Mouse (Mus musculus): ENCODE results near the gene Ctcfl. TPM values are rescaled to one million over a fixed set of nuclear protein-coding genes. Genes with fewer than 3 reads are reported as not detected.

The Ctcfl gene
- total and polyA plus RNA-seq, 3 experiments = 0.08 to 0.11 TPM; not detected in 1

GRCm38 (mm10) chr2:173083106-173083505 lies 36.2 kb downstream of the Ctcfl start:
- H3K27ac ChIP-seq = no peak overlapping the region
- WGBS = 80% methylated on average over 9 of the region's 9 CpGs
- intact Hi-C loops (cut with DNase I) = loop anchor here (10.0 kb wide), 1 partner anchor 608 kb away; the partner anchor contains the start of gene Fam209

GRCm38 (mm10) chr2:173082706-173083105 lies 36.6 kb downstream of the Ctcfl start:
- DNase-seq = no peak
- Histone ChIP-seq H3K9ac (ENCODE audit: low read depth, low read length) (no peak overlapping the region), H3K27ac (no peak overlapping the region), H3K27me3 (ENCODE audit: control insufficient read depth, insufficient read depth, low read length) (no peaks in the 10 kb centered on the region), H3K79me2 (replicated peaks; ENCODE audit: control insufficient read depth, insufficient read depth, low read length) (no peaks in the 10 kb centered on the region), H3K4me3 (no peak overlapping the region), H3K4me1 (ENCODE audit: control insufficient read depth, insufficient read depth, low read length) (peaks cover 3% of the 10 kb centered on the region; the same call in 1 of the 2 replicates), H3K36me3 (ENCODE audit: control insufficient read depth, insufficient read depth, low read length) (no peaks in the 10 kb centered on the region)
- no peak for TF ChIP-seq CTCF (IDR thresholded peaks at IDR 0.05)
- TF ChIP-seq EP300 (IDR thresholded peaks at IDR 0.05; ENCODE audit: insufficient read depth, low read depth, low read length) = no peak
- no peak for TF ChIP-seq POLR2A (IDR thresholded peaks at IDR 0.05; ENCODE audit: insufficient read depth, low read depth, low read length)
- 85% methylated on average over 3 of the region's 3 CpGs for WGBS
- intact Hi-C loops (cut with DNase I) = loop anchor here (10.0 kb wide), 1 partner anchor 608 kb away; the partner anchor contains the start of gene Fam209

More at GRCm38 (mm10) chr2:173083106-173083505, 36.2 kb downstream of the Ctcfl start:
- Histone ChIP-seq H3K9ac (ENCODE audit: low read depth, low read length) (no peak overlapping the region), H3K27me3 (ENCODE audit: control insufficient read depth, insufficient read depth, low read length) (no peaks in the 10 kb centered on the region), H3K4me1 (ENCODE audit: control insufficient read depth, insufficient read depth, low read length) (peaks cover 3% of the 10 kb centered on the region; the same call in 1 of the 2 replicates), H3K36me3 (ENCODE audit: control insufficient read depth, insufficient read depth, low read length) (no peaks in the 10 kb centered on the region), H3K79me2 (replicated peaks; ENCODE audit: control insufficient read depth, insufficient read depth, low read length) (no peaks in the 10 kb centered on the region), H3K4me3 (no peak overlapping the region)
- no peak for DNase-seq
- TF ChIP-seq POLR2A (IDR thresholded peaks at IDR 0.05; ENCODE audit: insufficient read depth, low read depth, low read length) (no peak), EP300 (IDR thresholded peaks at IDR 0.05; ENCODE audit: insufficient read depth, low read depth, low read length) (no peak), CTCF (IDR thresholded peaks at IDR 0.05) (no peak)

DNA sequence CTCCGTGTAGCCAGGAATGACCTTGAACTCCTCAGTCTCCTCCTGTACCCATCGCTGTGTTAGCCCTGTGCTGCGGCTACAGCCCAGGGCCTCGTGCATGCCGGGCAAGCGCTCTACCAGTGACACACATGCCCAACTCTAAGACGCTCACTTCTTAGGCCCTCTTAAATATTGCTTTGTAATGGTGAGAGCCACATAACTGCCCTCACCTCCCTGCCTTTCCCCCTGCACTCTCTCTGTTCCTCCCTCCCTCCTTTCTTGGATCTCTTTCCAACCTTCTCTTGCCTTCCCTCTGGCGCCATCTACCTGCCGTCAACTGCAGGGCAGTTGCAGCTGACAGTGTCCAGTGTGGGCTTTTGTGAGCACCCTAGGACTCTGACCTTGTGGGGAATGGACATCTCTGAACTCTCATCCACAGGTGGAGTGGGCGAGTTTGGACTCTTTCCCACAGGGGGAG lies 38.5 kb downstream of the Ctcfl start:
- peak overlapping the region; percentile 51; the same call in 1 of the 2 replicates for H3K27ac ChIP-seq
- no peaks in the 10 kb centered on the region for H3K27me3 ChIP-seq (ENCODE audit: control insufficient read depth, insufficient read depth, low read length)
- intact Hi-C loops (cut with DNase I) = loop anchor here (2.0 to 10.0 kb wide), 4 partner anchors 36 to 606 kb away; partner anchors contain the start of gene Fam209
- DNase-seq = peak; percentile 73 to 80
- WGBS = 21% methylated on average over 10 of the region's 10 CpGs
- H3K4me3 ChIP-seq = no peak overlapping the region
- H3K9ac ChIP-seq (ENCODE audit: low read depth, low read length) = no peak overlapping the region
- peak; percentile 92 for TF ChIP-seq EP300 (IDR thresholded peaks at IDR 0.05; ENCODE audit: insufficient read depth, low read depth, low read length)
- TF ChIP-seq CTCF (IDR thresholded peaks at IDR 0.05) = peak; percentile 95
- TF ChIP-seq POLR2A (IDR thresholded peaks at IDR 0.05; ENCODE audit: insufficient read depth, low read depth, low read length) = no peak; the same call in 1 of the 2 replicates
- H3K36me3 ChIP-seq (ENCODE audit: control insufficient read depth, insufficient read depth, low read length) = no peaks in the 10 kb centered on the region
- peaks cover 3% of the 10 kb centered on the region; the same call in 1 of the 2 replicates for H3K4me1 ChIP-seq (ENCODE audit: control insufficient read depth, insufficient read depth, low read length)
- H3K79me2 ChIP-seq (replicated peaks; ENCODE audit: control insufficient read depth, insufficient read depth, low read length) = no peaks in the 10 kb centered on the region

- no peaks in the 10 kb centered on the region for H3K36me3 ChIP-seq (ENCODE audit: control insufficient read depth, insufficient read depth, low read length)
- H3K27ac ChIP-seq = no peak overlapping the region; the same call in 1 of the 2 replicates
- WGBS = 42% methylated on average over 10 of the region's 10 CpGs
- TF ChIP-seq CTCF (IDR thresholded peaks at IDR 0.05) (no peak), POLR2A (IDR thresholded peaks at IDR 0.05; ENCODE audit: insufficient read depth, low read depth, low read length) (no peak), EP300 (IDR thresholded peaks at IDR 0.05; ENCODE audit: insufficient read depth, low read depth, low read length) (no peak)
- H3K79me2 ChIP-seq (replicated peaks; ENCODE audit: control insufficient read depth, insufficient read depth, low read length) = no peaks in the 10 kb centered on the region
- intact Hi-C loops (cut with DNase I) = loop anchor here (2.0 to 10.0 kb wide), 4 partner anchors 35 to 605 kb away; partner anchors contain the start of gene Fam209
- no peak overlapping the region for H3K4me3 ChIP-seq
- H3K4me1 ChIP-seq (ENCODE audit: control insufficient read depth, insufficient read depth, low read length) = peaks cover 3% of the 10 kb centered on the region; the same call in 1 of the 2 replicates
- DNase-seq = no peak
- no peaks in the 10 kb centered on the region for H3K27me3 ChIP-seq (ENCODE audit: control insufficient read depth, insufficient read depth, low read length)
- no peak overlapping the region for H3K9ac ChIP-seq (ENCODE audit: low read depth, low read length)
Observed at GRCm38 (mm10) chr2:173079766-173080549, 39.4 kb downstream of the Ctcfl start.

DNA sequence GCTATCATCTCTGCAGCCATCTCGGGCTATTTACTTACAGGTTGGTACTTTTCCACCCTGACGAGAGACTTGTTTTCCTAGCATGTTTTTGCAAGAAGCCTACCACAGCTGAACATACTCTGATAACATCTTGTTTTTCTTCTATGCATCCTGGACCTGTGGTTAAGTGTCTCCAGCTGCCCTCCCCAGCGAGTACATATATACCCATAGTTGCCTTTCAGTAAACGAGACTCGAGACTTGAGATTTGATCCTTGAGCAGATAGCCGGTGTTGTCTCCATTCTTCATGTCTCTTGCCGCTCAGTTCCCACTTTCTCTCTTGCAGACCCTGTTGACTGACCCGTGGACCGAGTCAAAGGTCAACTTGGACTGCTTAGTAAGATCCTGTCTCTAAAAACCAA lies 42.4 kb downstream of the Ctcfl start:
- no peaks in the 10 kb centered on the region for H3K27me3 ChIP-seq (ENCODE audit: control insufficient read depth, insufficient read depth, low read length)
- intact Hi-C loops (cut with DNase I) = no loop called here
- H3K36me3 ChIP-seq (ENCODE audit: control insufficient read depth, insufficient read depth, low read length) = no peaks in the 10 kb centered on the region
- H3K4me1 ChIP-seq (ENCODE audit: control insufficient read depth, insufficient read depth, low read length) = peaks cover 3% of the 10 kb centered on the region; the same call in 1 of the 2 replicates
- DNase-seq = no peak
- H3K79me2 ChIP-seq (replicated peaks; ENCODE audit: control insufficient read depth, insufficient read depth, low read length) = no peaks in the 10 kb centered on the region
- TF ChIP-seq POLR2A (IDR thresholded peaks at IDR 0.05; ENCODE audit: insufficient read depth, low read depth, low read length) (no peak), EP300 (IDR thresholded peaks at IDR 0.05; ENCODE audit: insufficient read depth, low read depth, low read length) (no peak), CTCF (IDR thresholded peaks at IDR 0.05) (no peak)
- no peak overlapping the region for H3K4me3 ChIP-seq
- no peak overlapping the region for H3K27ac ChIP-seq
- WGBS = 67% methylated on average over 9 of the region's 9 CpGs
- H3K9ac ChIP-seq (ENCODE audit: low read depth, low read length) = no peak overlapping the region

Measured in heart, adult 2 months (tissue).